Mouse (Mus musculus): ENCODE data around the gene Rab3il1. TPM values are rescaled to one million over a fixed set of nuclear protein-coding genes. Genes with fewer than 3 reads are reported as not detected.

The Rab3il1 gene
- polyA plus RNA-seq, 1 experiment from 2014 or later = 63.6 TPM

- WGBS = 15% methylated on average over 19 of the region's 20 CpGs
- peak overlapping the region; percentile 51; the same call in 1 of the 2 replicates for H3K9ac ChIP-seq (ENCODE audit: low read depth, low read length)
- peak overlapping the region; percentile 62 for H3K4me3 ChIP-seq (ENCODE audit: low read depth, low read length)
- no peaks in the 10 kb centered on the region for H3K27me3 ChIP-seq (replicated peaks; ENCODE audit: control insufficient read depth, insufficient read depth, low read length)
- ATAC-seq = peak; percentile 7; the same call in 1 of the 2 replicates
- H3K36me3 ChIP-seq (ENCODE audit: control insufficient read depth, insufficient read depth) = peaks cover 6% of the 10 kb centered on the region; the same call in 1 of the 2 replicates
- no peak for TF ChIP-seq CTCF (IDR thresholded peaks at IDR 0.05; ENCODE audit: low read depth)
- H3K4me2 ChIP-seq (replicated peaks; ENCODE audit: low read depth) = peak overlapping the region; percentile 98
- H3K27ac ChIP-seq (ENCODE audit: low read depth, low read length) = no peak overlapping the region
- H3K4me1 ChIP-seq (replicated peaks; ENCODE audit: control insufficient read depth, insufficient read depth, low read length) = peaks cover 3% of the 10 kb centered on the region; the same call in 1 of the 2 replicates
- no peaks in the 10 kb centered on the region for H3K9me3 ChIP-seq (ENCODE audit: control insufficient read depth)
Observed at GRCm38 (mm10) chr19:10040866-10041387, 39.5 kb downstream of the Rab3il1 start.

GRCm38 (mm10) chr19:10041388-10042148 is 40.1 kb downstream of the Rab3il1 start, which contains the start of gene Fads3:
Gene Fads3 (plus strand): TSS chr19:10041569.
- H3K4me1 ChIP-seq (replicated peaks; ENCODE audit: control insufficient read depth, insufficient read depth, low read length) = peaks cover 3% of the 10 kb centered on the region; the same call in 1 of the 2 replicates
- peak within 1 kb of the TSS; percentile 98 for H3K4me2 ChIP-seq (replicated peaks; ENCODE audit: low read depth)
- no peak within 1 kb of the TSS for H3K27ac ChIP-seq (ENCODE audit: low read depth, low read length)

GRCm38 (mm10) chr19:10042232-10042631 is 40.8 kb downstream of the Rab3il1 start:
- peak; percentile 15; the same call in 1 of the 2 replicates for ATAC-seq
- TF ChIP-seq CTCF (IDR thresholded peaks at IDR 0.05; ENCODE audit: low read depth) = no peak
- Histone ChIP-seq H3K9ac (ENCODE audit: low read depth, low read length) (0 out of 2 replicates have a peak overlapping the region, but pooled peaks have one; percentile 51), H3K36me3 (ENCODE audit: control insufficient read depth, insufficient read depth) (no peaks in the 10 kb centered on the region; the same call in 1 of the 2 replicates), H3K4me1 (replicated peaks; ENCODE audit: control insufficient read depth, insufficient read depth, low read length) (peaks cover 3% of the 10 kb centered on the region; the same call in 1 of the 2 replicates), H3K4me3 (ENCODE audit: low read depth, low read length) (peak overlapping the region; percentile 62), H3K9me3 (ENCODE audit: control insufficient read depth) (no peaks in the 10 kb centered on the region), H3K4me2 (replicated peaks; ENCODE audit: low read depth) (peak overlapping the region; percentile 98), H3K27ac (ENCODE audit: low read depth, low read length) (no peak overlapping the region), H3K27me3 (replicated peaks; ENCODE audit: control insufficient read depth, insufficient read depth, low read length) (no peaks in the 10 kb centered on the region)
- WGBS = 39% methylated on average over 6 of the region's 6 CpGs

More at GRCm38 (mm10) chr19:10041388-10042148, 40.1 kb downstream of the Rab3il1 start, which contains the start of gene Fads3:
- under 1% methylated on average over 66 of the region's 69 CpGs for WGBS
- Histone ChIP-seq H3K36me3 (ENCODE audit: control insufficient read depth, insufficient read depth) (peaks cover under 1% of the 10 kb centered on the region; the same call in 1 of the 2 replicates), H3K4me3 (ENCODE audit: low read depth, low read length) (peak within 1 kb of the TSS; percentile 62), H3K9ac (ENCODE audit: low read depth, low read length) (peak within 1 kb of the TSS; percentile 51), H3K9me3 (ENCODE audit: control insufficient read depth) (no peaks in the 10 kb centered on the region), H3K27me3 (replicated peaks; ENCODE audit: control insufficient read depth, insufficient read depth, low read length) (no peaks in the 10 kb centered on the region)
- peak; percentile 48 for ATAC-seq
- TF ChIP-seq CTCF (IDR thresholded peaks at IDR 0.05; ENCODE audit: low read depth) = peak; percentile 31; the same call in 1 of the 2 replicates

GRCm38 (mm10) chr19:10042816-10043215 is 41.3 kb downstream of the Rab3il1 start:
- Histone ChIP-seq H3K9ac (ENCODE audit: low read depth, low read length) (no peak overlapping the region), H3K4me2 (replicated peaks; ENCODE audit: low read depth) (peak overlapping the region; percentile 98; the same call in 1 of the 2 replicates), H3K4me1 (replicated peaks; ENCODE audit: control insufficient read depth, insufficient read depth, low read length) (peaks cover 3% of the 10 kb centered on the region; the same call in 1 of the 2 replicates), H3K36me3 (ENCODE audit: control insufficient read depth, insufficient read depth) (no peaks in the 10 kb centered on the region; the same call in 1 of the 2 replicates), H3K9me3 (ENCODE audit: control insufficient read depth) (no peaks in the 10 kb centered on the region), H3K4me3 (ENCODE audit: low read depth, low read length) (no peak overlapping the region), H3K27ac (ENCODE audit: low read depth, low read length) (no peak overlapping the region), H3K27me3 (replicated peaks; ENCODE audit: control insufficient read depth, insufficient read depth, low read length) (no peaks in the 10 kb centered on the region)
- WGBS = 85% methylated on average over 4 of the region's 4 CpGs
- no peak for ATAC-seq
- no peak for TF ChIP-seq CTCF (IDR thresholded peaks at IDR 0.05; ENCODE audit: low read depth)

- H3K27ac ChIP-seq (ENCODE audit: low read depth, low read length) = no peak overlapping the region
- H3K4me2 ChIP-seq (replicated peaks; ENCODE audit: low read depth) = no peak overlapping the region
- H3K36me3 ChIP-seq (ENCODE audit: control insufficient read depth, insufficient read depth) = no peaks in the 10 kb centered on the region; the same call in 1 of the 2 replicates
- no peak overlapping the region for H3K4me3 ChIP-seq (ENCODE audit: low read depth, low read length)
- no peak for ATAC-seq
- peaks cover 3% of the 10 kb centered on the region; the same call in 1 of the 2 replicates for H3K4me1 ChIP-seq (replicated peaks; ENCODE audit: control insufficient read depth, insufficient read depth, low read length)
- H3K9ac ChIP-seq (ENCODE audit: low read depth, low read length) = no peak overlapping the region
- H3K27me3 ChIP-seq (replicated peaks; ENCODE audit: control insufficient read depth, insufficient read depth, low read length) = no peaks in the 10 kb centered on the region
- no peaks in the 10 kb centered on the region for H3K9me3 ChIP-seq (ENCODE audit: control insufficient read depth)
- 0 out of 2 replicates have a peak, but pooled peaks have one; percentile 8 for TF ChIP-seq CTCF (IDR thresholded peaks at IDR 0.05; ENCODE audit: low read depth)
Observed at GRCm38 (mm10) chr19:10043643-10044042, 42.2 kb downstream of the Rab3il1 start.

- no peak overlapping the region for H3K4me3 ChIP-seq (ENCODE audit: low read depth, low read length)
- no peak for TF ChIP-seq CTCF (IDR thresholded peaks at IDR 0.05; ENCODE audit: low read depth)
- WGBS = 78% methylated on average over 2 of the region's 2 CpGs
Observed at GRCm38 (mm10) chr19:10045707-10046106, 44.2 kb downstream of the Rab3il1 start.

More at GRCm38 (mm10) chr19:10045707-10046106, 44.2 kb downstream of the Rab3il1 start:
- H3K27ac ChIP-seq (ENCODE audit: low read depth, low read length) = no peak overlapping the region
- H3K27me3 ChIP-seq (replicated peaks; ENCODE audit: control insufficient read depth, insufficient read depth, low read length) = no peaks in the 10 kb centered on the region
- no peaks in the 10 kb centered on the region for H3K9me3 ChIP-seq (ENCODE audit: control insufficient read depth)
- no peak for ATAC-seq
- no peak overlapping the region for H3K4me2 ChIP-seq (replicated peaks; ENCODE audit: low read depth)
- H3K36me3 ChIP-seq (ENCODE audit: control insufficient read depth, insufficient read depth) = no peaks in the 10 kb centered on the region; the same call in 1 of the 2 replicates
- H3K4me1 ChIP-seq (replicated peaks; ENCODE audit: control insufficient read depth, insufficient read depth, low read length) = peaks cover 7% of the 10 kb centered on the region; the same call in 1 of the 2 replicates
- H3K9ac ChIP-seq (ENCODE audit: low read depth, low read length) = no peak overlapping the region

Data from intestine, postnatal 0 days (tissue).